Mouse (Mus musculus) splenic B cell, adult 2 months (primary cell): ENCODE measurements around the gene Dnah17.
A peak's percentile ranks its signal among the peaks of the same experiment; 100 is the strongest.

Source experiments
- DNase-seq: peaks from one replicate; pipeline ENCODE4 v3.0.0-alpha.2; 2011; ENCODE audit warnings: low read depth, low spot score
- H3K27me3 ChIP-seq: 2 replicates; pipeline ENCODE4 v1.6.1; 2012; ENCODE audit warnings: mild to moderate bottlenecking, low read length, moderate library complexity, mixed read lengths; ENCODE audit not compliant: control insufficient read depth, poor library complexity, insufficient read depth, severe bottlenecking
- H3K36me3 ChIP-seq: 2 replicates; pipeline ENCODE4 v1.6.1; 2012; ENCODE audit warnings: mild to moderate bottlenecking, low read length, moderate library complexity, mixed read lengths; ENCODE audit not compliant: control insufficient read depth, poor library complexity, insufficient read depth, severe bottlenecking

The Dnah17 gene

GRCm38 (mm10) chr11:118151423-118152180 is 21.2 kb upstream of the Dnah17 start:
- H3K27me3 ChIP-seq, result no peaks in the 10 kb centered on the region
- no peaks in the 10 kb centered on the region; the same call in 1 of the 2 replicates for H3K36me3 ChIP-seq
- no peak for DNase-seq

GRCm38 (mm10) chr11:118150115-118150701 is 19.8 kb upstream of the Dnah17 start:
- Histone ChIP-seq H3K27me3 (no peaks in the 10 kb centered on the region), H3K36me3 (no peaks in the 10 kb centered on the region; the same call in 1 of the 2 replicates)
- no peak for DNase-seq

DNA sequence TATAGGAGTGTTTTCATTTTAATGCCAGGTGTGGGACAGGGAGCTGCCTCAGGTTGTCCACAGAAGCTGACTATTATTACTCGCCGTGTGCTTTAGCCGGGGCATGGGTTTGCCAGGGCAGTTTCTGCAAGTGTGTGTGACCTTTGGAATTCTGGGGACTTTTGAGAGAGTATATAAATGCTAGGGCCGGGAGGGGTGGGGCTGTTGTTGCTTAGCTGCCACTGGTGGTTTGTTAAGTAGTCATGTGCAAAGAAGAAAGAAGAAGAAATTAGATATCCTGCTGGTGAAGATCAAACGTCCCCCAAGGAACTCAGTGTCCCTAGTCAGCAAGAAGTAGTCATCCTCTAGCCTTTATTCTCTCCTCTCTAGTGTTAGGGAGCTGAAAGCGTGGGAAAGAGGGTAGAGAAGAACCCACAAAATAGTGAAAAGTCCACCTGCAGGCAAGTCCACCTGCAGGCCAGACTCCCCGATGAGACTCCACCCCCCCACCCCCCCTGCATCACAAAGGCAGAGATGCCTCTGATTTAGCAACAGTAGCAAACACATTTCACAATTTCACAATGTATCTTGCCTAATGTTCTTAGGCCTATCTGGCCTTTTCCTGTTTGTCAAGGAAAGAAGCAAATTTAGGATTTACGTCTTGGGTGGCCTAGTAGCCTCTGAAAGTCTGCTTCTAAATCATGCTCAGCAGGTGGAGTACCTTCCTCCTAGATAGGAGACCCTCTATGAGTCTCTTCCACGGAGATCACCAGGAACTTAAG is 17.6 kb upstream of the Dnah17 start:
- DNase-seq, result peak; percentile 55
- Histone ChIP-seq H3K36me3 (no peaks in the 10 kb centered on the region; the same call in 1 of the 2 replicates), H3K27me3 (no peaks in the 10 kb centered on the region)

GRCm38 (mm10) chr11:118146446-118146845 is 16.0 kb upstream of the Dnah17 start:
- Histone ChIP-seq H3K36me3 (no peaks in the 10 kb centered on the region; the same call in 1 of the 2 replicates), H3K27me3 (no peaks in the 10 kb centered on the region)
- peak; percentile 80 for DNase-seq

- no peaks in the 10 kb centered on the region; the same call in 1 of the 2 replicates for H3K36me3 ChIP-seq
- H3K27me3 ChIP-seq, result no peaks in the 10 kb centered on the region
- peak; percentile 96 for DNase-seq
Measured at GRCm38 (mm10) chr11:118145771-118146351, 15.4 kb upstream of the Dnah17 start.

GRCm38 (mm10) chr11:118145092-118145491 is 14.7 kb upstream of the Dnah17 start:
- H3K36me3 ChIP-seq, result no peaks in the 10 kb centered on the region
- H3K27me3 ChIP-seq, result no peaks in the 10 kb centered on the region
- no peak for DNase-seq

- peak; percentile 62 for DNase-seq
- Histone ChIP-seq H3K36me3 (no peaks in the 10 kb centered on the region), H3K27me3 (no peaks in the 10 kb centered on the region)
Measured at GRCm38 (mm10) chr11:118143731-118144130, 13.3 kb upstream of the Dnah17 start.

DNA sequence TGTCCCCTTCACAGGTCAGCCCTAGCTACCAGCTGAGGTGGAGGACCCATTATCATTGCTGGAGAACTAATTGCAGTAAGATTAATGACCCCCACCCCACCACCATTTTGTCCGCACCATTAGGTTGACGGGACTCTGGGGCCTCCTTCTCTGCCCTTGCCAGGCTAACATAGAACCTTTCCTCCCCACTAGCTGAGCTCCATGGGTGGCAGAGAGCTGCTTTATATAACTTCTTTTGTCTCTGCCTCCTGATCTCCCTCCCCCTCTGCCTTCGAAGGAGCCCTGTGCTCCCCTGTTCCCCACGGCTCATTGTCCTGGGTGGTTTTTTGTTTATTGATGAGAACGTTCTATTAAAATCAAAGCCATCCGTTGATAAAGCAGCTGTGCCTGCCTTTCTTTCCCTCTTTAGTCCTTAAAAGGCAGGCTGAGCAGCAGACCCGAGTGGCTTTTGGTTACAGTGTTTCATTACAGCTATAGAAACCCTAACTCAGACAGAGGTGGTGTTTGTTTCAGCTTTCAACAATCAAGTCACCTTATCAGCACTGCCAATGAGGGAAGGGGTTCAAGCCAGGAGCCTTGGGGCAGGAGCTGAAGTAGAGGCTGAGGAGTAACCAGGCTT is 12.2 kb upstream of the Dnah17 start:
- no peaks in the 10 kb centered on the region for H3K36me3 ChIP-seq
- no peak for DNase-seq

GRCm38 (mm10) chr11:118140771-118141565 is 10.5 kb upstream of the Dnah17 start:
- no peak for DNase-seq
- Histone ChIP-seq H3K27me3 (no peaks in the 10 kb centered on the region), H3K36me3 (no peaks in the 10 kb centered on the region)

More for the DNA sequence above, 12.2 kb upstream of the Dnah17 start:
- no peaks in the 10 kb centered on the region for H3K27me3 ChIP-seq

GRCm38 (mm10) chr11:118138347-118138746 is 7.9 kb upstream of the Dnah17 start:
- H3K36me3 ChIP-seq, result no peaks in the 10 kb centered on the region

GRCm38 (mm10) chr11:118136172-118136632 is 5.8 kb upstream of the Dnah17 start:
- H3K27me3 ChIP-seq, result no peaks in the 10 kb centered on the region
- no peaks in the 10 kb centered on the region for H3K36me3 ChIP-seq
- DNase-seq, result no peak

More at GRCm38 (mm10) chr11:118138347-118138746, 7.9 kb upstream of the Dnah17 start:
- no peak for DNase-seq
- no peaks in the 10 kb centered on the region for H3K27me3 ChIP-seq

DNA sequence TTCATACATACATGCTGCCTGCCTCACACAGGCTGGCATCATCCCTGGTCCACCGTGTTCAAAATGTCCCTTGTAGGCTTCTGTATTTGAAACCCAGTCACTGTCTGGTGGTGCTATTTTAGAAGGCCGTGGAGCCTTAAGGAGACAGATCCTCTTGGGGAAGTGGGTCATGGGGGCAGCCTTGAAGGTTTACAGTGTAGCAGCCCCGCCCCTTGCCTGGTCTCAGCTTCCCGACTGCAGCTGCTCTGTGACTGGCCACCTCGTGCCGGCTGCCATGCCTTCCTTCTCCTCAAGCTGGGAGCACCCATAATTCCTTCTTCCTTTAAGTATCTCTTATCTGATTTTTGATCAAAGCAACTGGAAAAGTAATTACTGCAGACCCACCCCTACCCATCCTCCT is 4.8 kb upstream of the Dnah17 start:
- no peaks in the 10 kb centered on the region for H3K27me3 ChIP-seq
- no peak for DNase-seq
- H3K36me3 ChIP-seq, result no peaks in the 10 kb centered on the region

- DNase-seq, result no peak
- Histone ChIP-seq H3K27me3 (no peaks in the 10 kb centered on the region), H3K36me3 (no peaks in the 10 kb centered on the region)
Measured at GRCm38 (mm10) chr11:118133752-118134169, 3.3 kb upstream of the Dnah17 start.
